Mouse (Mus musculus): ENCODE results near the gene Elavl3. TPM values are rescaled to one million over a fixed set of nuclear protein-coding genes. Genes with fewer than 3 reads are reported as not detected.

Gene Elavl3
- 82.7 and 86.9 TPM in 2 replicates for polyA plus RNA-seq (2015; fragmentation: Nextera tagmentation; extraction: Ambion mirVana)

- H3K4me2 ChIP-seq = peak within 1 kb of the TSS; percentile 87
- peak within 1 kb of the TSS; percentile 95 for H3K27ac ChIP-seq (replicated peaks)
- H3K4me1 ChIP-seq (replicated peaks) = peaks cover 51% of the 10 kb centered on the region
- H3K36me3 ChIP-seq = peaks cover 11% of the 10 kb centered on the region
- H3K9ac ChIP-seq = peak within 1 kb of the TSS; percentile 99
- peaks cover 18% of the 10 kb centered on the region; the same call in 1 of the 2 replicates for H3K27me3 ChIP-seq
- 1% methylated on average over 25 of the region's 28 CpGs for WGBS
- no peaks in the 10 kb centered on the region for H3K9me3 ChIP-seq
- peak; percentile 76 for ATAC-seq (ENCODE audit: low read depth)
- H3K4me3 ChIP-seq = peak within 1 kb of the TSS; percentile 98
These were observed at the start of gene Elavl3 for GRCm38 (mm10) chr9:22051958-22052254. Gene Elavl3, minus strand, starts transcription at chr9:22052023.

GRCm38 (mm10) chr9:22099922-22100321 is 48.1 kb upstream of the Elavl3 start:
- Histone ChIP-seq H3K4me2 (no peak overlapping the region), H3K27me3 (peaks cover 48% of the 10 kb centered on the region), H3K9me3 (no peaks in the 10 kb centered on the region), H3K9ac (no peak overlapping the region), H3K4me3 (no peak overlapping the region), H3K27ac (replicated peaks) (no peak overlapping the region), H3K4me1 (replicated peaks) (peaks cover 6% of the 10 kb centered on the region), H3K36me3 (no peaks in the 10 kb centered on the region)
- 3% methylated on average over 18 of the region's 18 CpGs for WGBS
- no peak for ATAC-seq (ENCODE audit: low read depth)

GRCm38 (mm10) chr9:22098993-22099696 is 47.3 kb upstream of the Elavl3 start, which contains the start of gene Cnn1:
Gene Cnn1, plus strand, starts transcription at chr9:22099216.
- Histone ChIP-seq H3K4me3 (no peak within 1 kb of the TSS), H3K9ac (0 out of 2 replicates have a peak within 1 kb of the TSS, but pooled peaks have one; percentile 2), H3K27ac (replicated peaks) (no peak within 1 kb of the TSS), H3K27me3 (peaks cover 52% of the 10 kb centered on the region), H3K9me3 (no peaks in the 10 kb centered on the region), H3K4me1 (replicated peaks) (peaks cover 6% of the 10 kb centered on the region), H3K4me2 (no peak within 1 kb of the TSS), H3K36me3 (no peaks in the 10 kb centered on the region)
- 11% methylated on average over 14 of the region's 14 CpGs for WGBS
- ATAC-seq (ENCODE audit: low read depth) = no peak

GRCm38 (mm10) chr9:22095854-22096307 is 44.1 kb upstream of the Elavl3 start:
- ATAC-seq (ENCODE audit: low read depth) = peak; percentile 59

GRCm38 (mm10) chr9:22092746-22093145 is 40.9 kb upstream of the Elavl3 start:
- Histone ChIP-seq H3K27ac (replicated peaks) (no peak overlapping the region), H3K9ac (no peak overlapping the region), H3K9me3 (no peaks in the 10 kb centered on the region), H3K4me1 (replicated peaks) (peaks cover 6% of the 10 kb centered on the region), H3K27me3 (peaks cover 14% of the 10 kb centered on the region), H3K36me3 (no peaks in the 10 kb centered on the region), H3K4me3 (no peak overlapping the region), H3K4me2 (no peak overlapping the region)
- ATAC-seq (ENCODE audit: low read depth) = no peak
- 86% methylated on average over 6 of the region's 6 CpGs for WGBS

More at GRCm38 (mm10) chr9:22095854-22096307, 44.1 kb upstream of the Elavl3 start:
- Histone ChIP-seq H3K4me1 (replicated peaks) (peaks cover 6% of the 10 kb centered on the region), H3K36me3 (no peaks in the 10 kb centered on the region), H3K9me3 (no peaks in the 10 kb centered on the region), H3K27me3 (peaks cover 45% of the 10 kb centered on the region), H3K9ac (peak overlapping the region; percentile 70), H3K4me3 (peak overlapping the region; percentile 36), H3K4me2 (peak overlapping the region; percentile 64), H3K27ac (replicated peaks) (no peak overlapping the region)
- WGBS = 2% methylated on average over 24 of the region's 24 CpGs

- WGBS = 87% methylated on average over 7 of the region's 7 CpGs
- H3K4me3 ChIP-seq = no peak overlapping the region
- H3K4me2 ChIP-seq = no peak overlapping the region
- H3K9ac ChIP-seq = no peak overlapping the region
- H3K27ac ChIP-seq (replicated peaks) = no peak overlapping the region
- no peaks in the 10 kb centered on the region for H3K36me3 ChIP-seq
- no peaks in the 10 kb centered on the region for H3K9me3 ChIP-seq
- peaks cover 8% of the 10 kb centered on the region for H3K27me3 ChIP-seq
- H3K4me1 ChIP-seq (replicated peaks) = peaks cover 8% of the 10 kb centered on the region
- ATAC-seq (ENCODE audit: low read depth) = no peak
These were observed 38.2 kb upstream of the Elavl3 start for GRCm38 (mm10) chr9:22089986-22090385.

GRCm38 (mm10) chr9:22089281-22089680 is 37.5 kb upstream of the Elavl3 start:
- over 99% methylated on average over 7 of the region's 7 CpGs for WGBS
- H3K4me2 ChIP-seq = no peak overlapping the region
- no peaks in the 10 kb centered on the region for H3K36me3 ChIP-seq
- H3K4me3 ChIP-seq = no peak overlapping the region
- no peaks in the 10 kb centered on the region for H3K9me3 ChIP-seq
- H3K9ac ChIP-seq = no peak overlapping the region
- ATAC-seq (ENCODE audit: low read depth) = no peak
- H3K27me3 ChIP-seq = peaks cover 5% of the 10 kb centered on the region
- H3K4me1 ChIP-seq (replicated peaks) = peaks cover 15% of the 10 kb centered on the region
- no peak overlapping the region for H3K27ac ChIP-seq (replicated peaks)

- WGBS = 78% methylated on average over 2 of the region's 2 CpGs
- Histone ChIP-seq H3K9me3 (no peaks in the 10 kb centered on the region), H3K4me2 (no peak overlapping the region), H3K36me3 (no peaks in the 10 kb centered on the region), H3K27me3 (no peaks in the 10 kb centered on the region), H3K4me1 (replicated peaks) (peaks cover 24% of the 10 kb centered on the region), H3K9ac (no peak overlapping the region), H3K4me3 (no peak overlapping the region), H3K27ac (replicated peaks) (no peak overlapping the region)
- no peak for ATAC-seq (ENCODE audit: low read depth)
These were observed 35.3 kb upstream of the Elavl3 start for GRCm38 (mm10) chr9:22087034-22087618.

GRCm38 (mm10) chr9:22086012-22086411 is 34.2 kb upstream of the Elavl3 start:
- no peak overlapping the region for H3K27ac ChIP-seq (replicated peaks)
- peak overlapping the region; percentile 74 for H3K4me3 ChIP-seq
- H3K4me2 ChIP-seq = peak overlapping the region; percentile 66
- 83% methylated on average over 6 of the region's 6 CpGs for WGBS
- H3K4me1 ChIP-seq (replicated peaks) = peaks cover 24% of the 10 kb centered on the region
- no peaks in the 10 kb centered on the region for H3K9me3 ChIP-seq
- no peak for ATAC-seq (ENCODE audit: low read depth)
- H3K27me3 ChIP-seq = no peaks in the 10 kb centered on the region
- peak overlapping the region; percentile 72 for H3K9ac ChIP-seq
- H3K36me3 ChIP-seq = peaks cover 3% of the 10 kb centered on the region; the same call in 1 of the 2 replicates

- under 1% methylated on average over 48 of the region's 48 CpGs for WGBS
- Histone ChIP-seq H3K4me2 (peak within 1 kb of the TSS; percentile 66), H3K36me3 (peaks cover 6% of the 10 kb centered on the region; the same call in 1 of the 2 replicates), H3K4me3 (peak within 1 kb of the TSS; percentile 74), H3K27me3 (no peaks in the 10 kb centered on the region), H3K27ac (replicated peaks) (peak within 1 kb of the TSS; percentile 72), H3K4me1 (replicated peaks) (peaks cover 24% of the 10 kb centered on the region), H3K9ac (peak within 1 kb of the TSS; percentile 84), H3K9me3 (no peaks in the 10 kb centered on the region)
- peak; percentile 99 for ATAC-seq (ENCODE audit: low read depth)
These were observed 33.4 kb upstream of the Elavl3 start, which contains the start of gene Ecsit for GRCm38 (mm10) chr9:22085022-22085834. Gene Ecsit, minus strand, starts transcription at chr9:22085438.

- ATAC-seq (ENCODE audit: low read depth) = no peak
- peak overlapping the region; percentile 74 for H3K4me3 ChIP-seq
- H3K9ac ChIP-seq = peak overlapping the region; percentile 84
- H3K4me2 ChIP-seq = peak overlapping the region; percentile 66
- H3K36me3 ChIP-seq = peaks cover 12% of the 10 kb centered on the region; the same call in 1 of the 2 replicates
- peaks cover 24% of the 10 kb centered on the region for H3K4me1 ChIP-seq (replicated peaks)
- no peak overlapping the region; the same call in 1 of the 2 replicates for H3K27ac ChIP-seq (replicated peaks)
- WGBS = 36% methylated on average over 4 of the region's 4 CpGs
- no peaks in the 10 kb centered on the region for H3K9me3 ChIP-seq
- no peaks in the 10 kb centered on the region for H3K27me3 ChIP-seq
These were observed 32.8 kb upstream of the Elavl3 start for GRCm38 (mm10) chr9:22084667-22085021.

GRCm38 (mm10) chr9:22076223-22076622 is 24.4 kb upstream of the Elavl3 start:
- H3K4me1 ChIP-seq (replicated peaks) = peaks cover 4% of the 10 kb centered on the region; the same call in 1 of the 2 replicates
- no peak overlapping the region for H3K4me3 ChIP-seq
- no peak overlapping the region for H3K27ac ChIP-seq (replicated peaks)
- H3K36me3 ChIP-seq = peaks cover 71% of the 10 kb centered on the region
- no peaks in the 10 kb centered on the region for H3K9me3 ChIP-seq
- H3K4me2 ChIP-seq = no peak overlapping the region
- no peak for ATAC-seq (ENCODE audit: low read depth)
- H3K9ac ChIP-seq = no peak overlapping the region
- WGBS = 93% methylated on average over 23 of the region's 23 CpGs
- no peaks in the 10 kb centered on the region for H3K27me3 ChIP-seq

All from neural tube, embryonic 13.5 days (tissue).